Mouse (Mus musculus): ENCODE data around the gene Skap1. TPM values are rescaled to one million over a fixed set of nuclear protein-coding genes. Genes with fewer than 3 reads are reported as not detected.

Skap1 gene
- total RNA-seq, 2 experiments from 2014 or later: 0.46 TPM; not detected in 1

- no peak for ATAC-seq (replicated peaks; ENCODE audit: poor library complexity)
These were observed 86.7 kb downstream of the Skap1 start for GRCm38 (mm10) chr11:96550960-96551703.

DNA sequence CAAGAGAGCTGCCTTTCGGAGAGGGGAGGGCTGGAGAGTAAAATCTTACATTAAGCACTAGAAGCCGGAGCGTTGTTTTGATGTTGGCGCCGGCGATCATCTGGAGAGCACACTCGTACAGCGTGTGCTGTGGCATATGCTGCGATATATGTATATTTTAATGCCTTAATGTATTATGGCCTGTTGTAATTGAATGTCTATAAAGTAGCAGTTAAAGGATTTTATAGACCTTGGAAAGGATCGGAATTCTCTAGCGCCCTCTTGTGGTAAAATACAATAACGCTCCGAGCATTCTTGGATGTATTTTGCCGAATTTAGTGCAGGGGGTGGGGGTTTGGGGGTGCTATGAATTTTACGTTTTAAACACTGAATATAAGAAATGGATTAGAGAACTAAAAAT is 88.7 kb downstream of the Skap1 start:
- no peak; the same call in 1 of the 2 replicates for ATAC-seq (replicated peaks; ENCODE audit: poor library complexity)

DNA sequence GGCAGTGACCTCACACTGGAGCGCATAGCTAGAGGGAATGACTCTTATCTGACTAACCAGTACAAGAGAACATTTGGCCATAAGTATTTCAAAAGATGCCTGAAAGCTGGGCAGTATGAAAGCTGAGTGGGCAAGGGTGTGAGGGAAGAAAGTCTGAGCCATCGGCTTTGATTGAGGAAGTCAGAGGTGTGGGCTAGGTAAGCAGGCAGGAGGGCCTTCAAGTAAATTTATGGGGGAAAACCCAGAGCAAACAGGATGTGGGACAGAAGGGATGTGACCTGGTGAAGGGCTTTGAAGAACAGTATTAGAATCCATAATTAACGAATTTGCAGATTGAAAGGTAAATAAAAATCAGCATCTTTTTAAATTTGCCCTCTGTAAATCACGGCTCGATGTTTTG is 95.8 kb downstream of the Skap1 start:
- no peak for ATAC-seq (replicated peaks; ENCODE audit: poor library complexity)

- no peak for ATAC-seq (replicated peaks; ENCODE audit: poor library complexity)
These were observed 99.7 kb downstream of the Skap1 start for GRCm38 (mm10) chr11:96564088-96564487.

- no peak for ATAC-seq (replicated peaks; ENCODE audit: poor library complexity)
These were observed 108.1 kb downstream of the Skap1 start for GRCm38 (mm10) chr11:96572515-96572914.

DNA sequence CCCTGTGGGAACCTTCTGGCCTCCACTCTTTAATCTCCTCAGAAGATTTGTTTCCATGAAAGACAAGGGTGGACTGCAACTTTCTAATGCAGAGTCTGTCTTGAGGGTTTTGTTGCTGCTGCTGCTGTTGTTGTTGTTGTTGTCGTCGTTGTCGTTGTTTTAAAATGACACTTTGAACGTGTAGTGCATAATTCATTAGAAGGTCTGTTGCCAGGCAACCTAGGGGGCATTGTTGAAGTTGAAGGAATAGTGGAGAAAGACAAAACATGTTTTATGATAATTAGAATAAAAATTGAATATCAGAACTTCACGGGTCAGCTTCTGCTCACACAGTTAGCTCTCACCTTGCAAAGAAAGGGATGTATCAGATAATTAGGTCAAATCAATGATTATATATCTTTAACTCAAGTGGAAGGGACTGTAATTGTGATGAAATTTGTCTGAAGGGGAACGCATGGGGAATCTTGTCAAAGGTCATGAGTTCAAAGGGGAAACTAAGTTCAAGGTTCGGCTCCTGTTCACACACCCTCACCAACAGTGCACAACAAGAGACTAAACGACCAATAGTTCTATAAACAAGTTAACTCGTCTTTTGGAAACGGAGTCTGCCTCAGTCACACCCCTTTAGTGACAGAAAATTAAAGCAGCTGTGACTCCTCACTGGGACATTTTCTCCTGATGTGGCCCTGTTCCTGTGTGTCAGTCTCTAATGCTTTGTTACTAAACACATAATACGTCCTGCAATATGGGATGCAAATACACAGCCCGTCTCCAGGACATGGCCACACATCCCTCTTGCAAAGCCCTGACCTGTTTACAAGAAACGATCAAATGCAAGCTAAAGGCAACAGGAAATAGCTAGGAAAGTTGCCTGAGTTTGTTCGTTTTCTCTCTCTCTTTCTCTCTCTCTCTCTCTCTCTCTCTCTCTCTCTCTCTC is 112.4 kb downstream of the Skap1 start:
- ATAC-seq (replicated peaks; ENCODE audit: poor library complexity): no peak

GRCm38 (mm10) chr11:96578551-96579283 is 114.3 kb downstream of the Skap1 start:
- ATAC-seq (replicated peaks; ENCODE audit: poor library complexity): no peak

GRCm38 (mm10) chr11:96581604-96582384 is 117.4 kb downstream of the Skap1 start:
- ATAC-seq (replicated peaks; ENCODE audit: poor library complexity): peak; percentile 68

GRCm38 (mm10) chr11:96582595-96582994 is 118.2 kb downstream of the Skap1 start:
- ATAC-seq (replicated peaks; ENCODE audit: poor library complexity): no peak

GRCm38 (mm10) chr11:96589828-96590227 is 125.4 kb downstream of the Skap1 start:
- ATAC-seq (replicated peaks; ENCODE audit: poor library complexity): no peak

GRCm38 (mm10) chr11:96595890-96596289 is 131.5 kb downstream of the Skap1 start:
- ATAC-seq (replicated peaks; ENCODE audit: poor library complexity): no peak

DNA sequence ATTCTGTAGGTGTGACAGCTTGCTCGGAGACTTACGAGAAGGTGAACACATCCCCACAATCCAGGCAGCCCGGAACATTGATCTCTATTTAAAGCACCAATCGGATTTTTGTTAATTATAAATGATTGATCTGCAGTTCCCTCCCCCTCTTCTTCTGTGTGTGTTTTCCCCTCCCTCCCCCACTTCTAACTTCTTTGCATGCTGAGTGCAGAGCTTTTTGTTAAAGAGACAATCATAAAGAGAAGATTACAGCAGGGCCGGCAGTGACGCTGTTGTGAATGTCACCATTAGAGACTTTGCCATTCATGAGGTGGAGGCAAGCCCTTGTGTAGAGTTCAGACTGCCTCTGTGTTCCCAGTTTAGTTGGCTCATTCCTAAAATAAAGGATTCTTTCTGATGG is 131.9 kb downstream of the Skap1 start:
- ATAC-seq (replicated peaks; ENCODE audit: poor library complexity): no peak

- ATAC-seq (replicated peaks; ENCODE audit: poor library complexity): no peak
These were observed 138.4 kb downstream of the Skap1 start for GRCm38 (mm10) chr11:96602806-96603205.

- no peak for ATAC-seq (replicated peaks; ENCODE audit: poor library complexity)
These were observed 139.9 kb downstream of the Skap1 start for GRCm38 (mm10) chr11:96604306-96604705.

DNA sequence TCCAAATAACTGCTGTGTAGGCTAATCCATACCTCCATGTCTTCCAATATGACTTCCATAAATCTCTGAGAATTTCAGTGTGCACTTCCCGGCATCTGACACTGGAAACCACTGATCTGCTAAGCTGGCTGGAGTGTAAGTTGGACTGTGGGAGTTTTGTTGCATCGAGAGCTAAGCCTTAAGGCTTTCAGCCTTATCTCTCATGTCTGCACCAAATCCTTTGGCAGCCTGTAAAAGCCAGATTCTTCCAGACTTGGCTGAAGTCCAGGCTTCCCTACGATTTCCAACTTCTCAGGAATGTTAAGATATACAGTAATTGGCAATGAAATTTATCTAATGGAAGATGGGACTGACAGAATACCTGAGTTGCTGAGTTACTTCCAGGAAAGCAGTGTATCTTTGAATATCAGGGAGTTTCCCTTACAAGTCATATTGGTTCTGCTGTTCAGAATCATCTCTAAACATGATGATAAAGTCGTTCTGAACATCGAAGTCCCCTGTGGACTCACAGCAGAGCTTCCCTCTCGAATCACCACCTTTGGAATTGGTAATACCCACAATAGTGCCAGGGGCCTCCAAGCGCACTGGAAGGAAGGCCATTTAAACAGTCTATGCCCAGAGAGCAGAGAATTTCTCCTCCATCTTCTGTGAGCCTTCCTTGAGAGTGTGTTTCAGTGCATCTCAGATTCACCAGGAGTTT is 140.5 kb downstream of the Skap1 start:
- no peak for ATAC-seq (replicated peaks; ENCODE audit: poor library complexity)

GRCm38 (mm10) chr11:96605516-96605915 is 141.1 kb downstream of the Skap1 start:
- no peak for ATAC-seq (replicated peaks; ENCODE audit: poor library complexity)

- ATAC-seq (replicated peaks; ENCODE audit: poor library complexity): no peak
These were observed 148.2 kb downstream of the Skap1 start for GRCm38 (mm10) chr11:96612596-96612995.

DNA sequence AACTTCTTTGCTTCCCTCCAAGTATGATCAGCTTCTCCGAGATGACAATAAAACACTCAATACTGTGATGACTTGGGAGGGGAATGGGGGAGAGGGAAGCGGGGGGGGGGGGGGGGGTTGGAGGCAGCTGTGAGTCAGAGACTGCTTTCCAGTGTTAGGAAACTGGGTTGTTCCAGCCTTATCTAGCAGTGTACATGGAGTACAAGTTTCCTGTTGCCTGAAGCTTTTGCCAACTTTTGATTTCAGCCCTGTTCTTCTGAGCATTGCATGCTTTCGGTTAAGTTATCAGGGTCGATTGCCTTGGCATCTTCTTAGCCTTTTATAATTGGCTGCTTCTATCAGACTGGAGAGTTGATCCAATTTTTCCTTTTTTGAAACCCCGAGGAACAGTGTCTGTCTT is 152.4 kb downstream of the Skap1 start:
- no peak for ATAC-seq (replicated peaks; ENCODE audit: poor library complexity)

- ATAC-seq (replicated peaks; ENCODE audit: poor library complexity): no peak
These were observed 154.5 kb downstream of the Skap1 start for GRCm38 (mm10) chr11:96618789-96619445.

Measured in megakaryocyte progenitor cell, adult 5-6 weeks (primary cell).